Mouse (Mus musculus) heart, postnatal 0 days (tissue): ENCODE data around the gene Mettl9.

ENCODE experiments used
- CTCF ChIP-seq: IDR thresholded peaks from 2 replicates; pipeline ENCODE4 v1.5.1; 2016; ENCODE audit warnings: antibody characterized with exemption, control low read depth, low read depth
- EP300 ChIP-seq: IDR thresholded peaks from 2 replicates; pipeline ENCODE4 v1.6.1; 2016; ENCODE audit warnings: antibody characterized with exemption, low read depth

GRCm38 (mm10) chr7:121040595-121040994, 6.3 kb downstream of the Mettl9 start:
- no peak for TF ChIP-seq CTCF
- TF ChIP-seq EP300, result no peak
